Mouse (Mus musculus) MEL (cell line): ENCODE measurements around the gene Zfr. TPM values are rescaled to one million over a fixed set of nuclear protein-coding genes. Genes with fewer than 3 reads are reported as not detected.

ENCODE experiments used
- DNase-seq: peaks from one replicate; pipeline ENCODE4 v3.0.0; 2011; ENCODE audit warnings: low read depth, low spot score
- H3K27ac ChIP-seq: 2 replicates; pipeline ENCODE4 v1.5.1; 2012; ENCODE audit warnings: low read depth, mild to moderate bottlenecking, control low read depth, low read length, moderate library complexity; ENCODE audit not compliant: control insufficient read depth
- H3K27me3 ChIP-seq, 2 experiments: fragments of 150-350 bp in 1 of 2; sonication (generic) in 1 of 2; 2 replicates each; pipeline ENCODE4 v1.6.1; 2012; ENCODE audit warnings: low read length in 2 of 2, mild to moderate bottlenecking in 2 of 2, improper control_type of control experiment in 1 of 2, moderate library complexity in 1 of 2; ENCODE audit not compliant: insufficient read depth in 2 of 2, control insufficient read depth in 1 of 2
- H3K36me3 ChIP-seq, 2 experiments: 2 replicates each; pipeline ENCODE4 v1.6.1; 2012 to 2014; ENCODE audit warnings: low read length in 2 of 2, improper control_type of control experiment in 1 of 2, inconsistent platforms in 1 of 2, mild to moderate bottlenecking in 1 of 2; ENCODE audit not compliant: insufficient read depth in 2 of 2, control insufficient read depth in 1 of 2
- H3K4me1 ChIP-seq, 2 experiments: fragments of 150-350 bp in 1 of 2; sonication (generic) in 1 of 2; 2 replicates each; pipeline ENCODE4 v1.6.1; 2012; ENCODE audit warnings: low read length in 2 of 2, improper control_type of control experiment in 1 of 2, mild to moderate bottlenecking in 1 of 2; ENCODE audit not compliant: insufficient read depth in 2 of 2, control insufficient read depth in 1 of 2
- H3K4me3 ChIP-seq, 2 experiments: fragments of 150-350 bp in 1 of 2; sonication (generic) in 1 of 2; 2 replicates each; pipeline ENCODE4 v1.5.1; 2012; ENCODE audit warnings: low read depth in 2 of 2, low read length in 2 of 2, mild to moderate bottlenecking in 2 of 2, moderate library complexity in 2 of 2, control low read depth in 1 of 2, improper control_type of control experiment in 1 of 2; ENCODE audit not compliant: control insufficient read depth in 1 of 2, insufficient read depth in 1 of 2
- H3K79me2 ChIP-seq: 2 replicates; pipeline ENCODE4 v1.6.1; 2012; ENCODE audit warnings: mild to moderate bottlenecking, low read length, moderate library complexity; ENCODE audit not compliant: control insufficient read depth, poor library complexity, insufficient read depth
- H3K9ac ChIP-seq: 2 replicates; pipeline ENCODE4 v1.6.1; 2012; ENCODE audit warnings: low read depth, mild to moderate bottlenecking, control low read depth, low read length, moderate library complexity; ENCODE audit not compliant: control insufficient read depth, poor library complexity, severe bottlenecking
- H3K9me3 ChIP-seq: fragments of 150-350 bp; sonication (generic); replicated peaks from 2 replicates; pipeline ENCODE4 v1.6.1; 2012; ENCODE audit warnings: mild to moderate bottlenecking, low read length, improper control_type of control experiment, moderate library complexity; ENCODE audit not compliant: insufficient read depth
- ELF1 ChIP-seq: IDR thresholded peaks from 2 replicates; pipeline ENCODE4 v1.6.1; 2014; ENCODE audit warnings: low read depth, mild to moderate bottlenecking, inconsistent platforms, low read length, improper control_type of control experiment, moderate library complexity
- ETS1 ChIP-seq: IDR thresholded peaks from 2 replicates; pipeline ENCODE4 v1.6.1; 2012; ENCODE audit warnings: low read depth, mild to moderate bottlenecking, inconsistent platforms, low read length, improper control_type of control experiment, moderate library complexity
- GABPA ChIP-seq: IDR thresholded peaks from 2 replicates; pipeline ENCODE4 v1.6.1; 2012; ENCODE audit warnings: low read depth, mild to moderate bottlenecking, inconsistent platforms, low read length, improper control_type of control experiment, moderate library complexity
- HCFC1 ChIP-seq: IDR thresholded peaks from 2 replicates; pipeline ENCODE4 v1.6.1; 2012; ENCODE audit warnings: low read depth, mild to moderate bottlenecking, inconsistent platforms, low read length, improper control_type of control experiment, moderate library complexity
- KAT2A ChIP-seq: conservative IDR thresholded peaks from 2 replicates; pipeline ENCODE4 v1.6.1; 2012; ENCODE audit warnings: low read depth, low read length, improper control_type of control experiment, inconsistent platforms
- MAX ChIP-seq: IDR thresholded peaks from 2 replicates; pipeline ENCODE4 v1.6.1; 2011; ENCODE audit warnings: low read length, improper control_type of control experiment
- MXI1 ChIP-seq: IDR thresholded peaks from 2 replicates; pipeline ENCODE4 v1.6.1; 2011; ENCODE audit warnings: mild to moderate bottlenecking, low read depth, low read length, improper control_type of control experiment
- MYB ChIP-seq: IDR thresholded peaks from 2 replicates; pipeline ENCODE4 v1.6.1; 2011; ENCODE audit warnings: mild to moderate bottlenecking, low read depth, low read length, improper control_type of control experiment
- NRF1 ChIP-seq: IDR thresholded peaks from 2 replicates; pipeline ENCODE4 v1.6.1; 2014; ENCODE audit warnings: low read depth, mild to moderate bottlenecking, inconsistent platforms, low read length, improper control_type of control experiment, moderate library complexity; ENCODE audit not compliant: poor library complexity, insufficient read depth, severe bottlenecking
- POLR2A ChIP-seq, 2 experiments: IDR thresholded peaks; 2 replicates each; pipeline ENCODE4 v1.6.1; 2011 to 2012; ENCODE audit warnings: low read length in 2 of 2, mild to moderate bottlenecking in 2 of 2, control low read depth in 1 of 2, improper control_type of control experiment in 1 of 2, low read depth in 1 of 2, moderate library complexity in 1 of 2; ENCODE audit not compliant: control insufficient read depth in 1 of 2, insufficient read depth in 1 of 2, poor library complexity in 1 of 2
- POLR2AphosphoS5 ChIP-seq: IDR thresholded peaks from 2 replicates; pipeline ENCODE4 v1.6.1; 2012; ENCODE audit warnings: low read depth, borderline replicate concordance, mild to moderate bottlenecking, inconsistent platforms, low read length, moderate library complexity, mixed read lengths
- RAD21 ChIP-seq: IDR thresholded peaks from 2 replicates; pipeline ENCODE4 v1.6.1; 2011; ENCODE audit warnings: mild to moderate bottlenecking, low read depth, low read length, improper control_type of control experiment
- RCOR1 ChIP-seq: IDR thresholded peaks from 2 replicates; pipeline ENCODE4 v1.6.1; 2012; ENCODE audit warnings: low read depth, mild to moderate bottlenecking, inconsistent platforms, low read length, improper control_type of control experiment
- SIN3A ChIP-seq: IDR thresholded peaks from 2 replicates; pipeline ENCODE4 v1.6.1; 2012; ENCODE audit warnings: low read length, improper control_type of control experiment, inconsistent platforms
- SMC3 ChIP-seq: IDR thresholded peaks from 2 replicates; pipeline ENCODE4 v1.6.1; 2011; ENCODE audit warnings: low read depth, low read length, improper control_type of control experiment
- TAL1 ChIP-seq: IDR thresholded peaks from 2 replicates; pipeline ENCODE4 v1.6.1; 2012; ENCODE audit warnings: mild to moderate bottlenecking, inconsistent platforms, low read length, moderate library complexity, mixed read lengths
- TBP ChIP-seq: IDR thresholded peaks from 2 replicates; pipeline ENCODE4 v1.8.0; 2011; ENCODE audit warnings: low read depth, low read length, improper control_type of control experiment
- TCF12 ChIP-seq: IDR thresholded peaks from 2 replicates; pipeline ENCODE4 v1.6.1; 2014; ENCODE audit warnings: low read depth, mild to moderate bottlenecking, inconsistent platforms, low read length, improper control_type of control experiment, moderate library complexity
- USF1 ChIP-seq: IDR thresholded peaks from 2 replicates; pipeline ENCODE4 v1.6.1; 2014; ENCODE audit warnings: low read depth, mild to moderate bottlenecking, inconsistent platforms, low read length, improper control_type of control experiment, moderate library complexity
- USF2 ChIP-seq, 2 experiments: IDR thresholded peaks; 2 replicates each; pipeline ENCODE4 v1.6.1; 2011 to 2012; ENCODE audit warnings: improper control_type of control experiment in 2 of 2, low read length in 2 of 2, borderline replicate concordance in 1 of 2, inconsistent platforms in 1 of 2, low read depth in 1 of 2, mild to moderate bottlenecking in 1 of 2; ENCODE audit not compliant: insufficient read depth in 1 of 2
- ZNF384 ChIP-seq: IDR thresholded peaks from 2 replicates; pipeline ENCODE4 v1.6.1; 2012; ENCODE audit warnings: low read depth, mild to moderate bottlenecking, inconsistent platforms, low read length, improper control_type of control experiment
- polyA plus RNA-seq, 2 experiments: library from polyadenylated mRNA; stranded (reverse) in 1 of 2; unstranded in 1 of 2; fragments of >175 nt in 1 of 2; fragments of >200 nt in 1 of 2; gene quantifications; 2 replicates each; pipeline versions ENCODE4 v1.2.1 to v1.2.4; 2012; ENCODE audit warnings: low replicate concordance in 2 of 2, low read depth in 1 of 2; ENCODE audit not compliant: insufficient read length in 2 of 2, insufficient read depth in 1 of 2, missing spikeins in 1 of 2
- total RNA-seq: library from RNA; depleted of rRNA; stranded (reverse); fragments of 300-350 nt; gene quantifications from 2 replicates; pipeline ENCODE4 v1.2.3, GENCODE M21; 2012

Zfr gene
- total and polyA plus RNA-seq, 3 experiments: 54.4 to 199 (median 108) TPM

DNA sequence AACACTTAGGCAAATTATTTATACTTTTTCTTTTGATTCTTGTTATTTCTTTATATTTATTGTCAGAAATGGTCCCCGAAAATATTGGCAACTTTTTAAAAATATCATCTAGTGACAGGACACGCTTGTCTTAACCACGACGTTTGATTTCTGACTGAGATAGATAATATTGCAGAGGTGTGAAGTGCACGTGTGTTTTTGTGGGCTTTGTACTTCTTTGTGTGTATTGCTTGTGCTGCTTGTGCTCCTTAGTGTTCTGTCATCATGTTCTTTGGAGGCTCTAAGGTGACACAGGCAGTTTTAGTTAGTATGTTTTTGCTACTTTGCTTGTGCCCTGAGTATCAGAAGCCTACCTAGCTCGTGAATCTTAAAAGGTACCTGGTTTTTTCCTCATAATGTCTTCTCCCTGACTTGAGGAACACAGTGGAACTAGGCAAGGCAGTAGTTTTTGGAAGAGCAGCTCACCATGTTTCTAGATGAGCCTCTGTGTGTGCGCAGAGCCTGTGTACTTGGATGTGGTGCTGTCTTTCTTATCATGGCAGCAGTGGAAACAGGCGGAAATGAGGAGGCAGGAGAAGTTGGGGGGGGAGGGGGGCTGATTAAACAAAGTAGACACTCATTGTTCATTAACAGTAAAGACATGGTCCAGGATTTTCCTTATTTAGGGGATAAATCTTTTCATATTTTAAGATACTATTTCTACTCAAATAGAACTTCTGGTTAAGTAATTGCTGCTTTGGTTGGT is 23.5 kb downstream of the Zfr start (continued):
- TF ChIP-seq NRF1: no peak
- peak; percentile 29; the same call in 1 of the 2 replicates for TF ChIP-seq ETS1
- TF ChIP-seq TBP: no peak
- TF ChIP-seq SMC3: no peak
- no peak for TF ChIP-seq USF2 (IDR thresholded peaks at IDR 0.05; ENCODE audit: borderline replicate concordance in 1 of 2, insufficient read depth in 1 of 2, low read depth in 1 of 2, low read length in 2 of 2)
- 0 out of 2 replicates have a peak, but pooled peaks have one; percentile 37 for TF ChIP-seq SIN3A
- TF ChIP-seq MXI1: no peak

DNA sequence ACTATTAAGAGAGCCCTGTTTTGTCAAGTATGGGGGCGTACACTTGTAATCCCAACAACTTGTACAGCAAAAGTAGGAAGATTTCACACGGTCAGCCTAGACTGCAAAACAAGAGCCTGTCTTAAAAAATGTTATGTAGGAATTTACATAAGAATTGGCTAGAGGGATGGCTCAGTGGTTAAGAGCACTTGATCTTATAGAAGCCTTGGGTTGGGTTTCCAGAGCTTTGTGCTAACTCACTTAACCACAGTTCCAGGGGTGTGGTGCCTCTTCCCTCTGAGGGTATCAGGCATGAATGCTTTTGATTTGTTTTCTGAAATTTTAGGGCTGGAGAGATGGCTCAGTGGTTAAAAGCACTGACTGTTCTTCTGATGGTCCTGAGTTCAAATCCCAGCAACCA is 29.8 kb downstream of the Zfr start:
- TF ChIP-seq GABPA (no peak), MXI1 (no peak), SIN3A (no peak), KAT2A (no peak), MAX (no peak), NRF1 (no peak)
- Histone ChIP-seq H3K36me3 (peaks cover 4 to 90% of the 10 kb centered on the region in 2 experiments), H3K27me3 (no peaks in the 10 kb centered on the region), H3K79me2 (peaks cover 5% of the 10 kb centered on the region), H3K4me3 (no peak overlapping the region), H3K27ac (no peak overlapping the region), H3K4me1 (no peaks in the 10 kb centered on the region), H3K9me3 (no peaks in the 10 kb centered on the region), H3K9ac (no peak overlapping the region)
- DNase-seq: no peak

DNA sequence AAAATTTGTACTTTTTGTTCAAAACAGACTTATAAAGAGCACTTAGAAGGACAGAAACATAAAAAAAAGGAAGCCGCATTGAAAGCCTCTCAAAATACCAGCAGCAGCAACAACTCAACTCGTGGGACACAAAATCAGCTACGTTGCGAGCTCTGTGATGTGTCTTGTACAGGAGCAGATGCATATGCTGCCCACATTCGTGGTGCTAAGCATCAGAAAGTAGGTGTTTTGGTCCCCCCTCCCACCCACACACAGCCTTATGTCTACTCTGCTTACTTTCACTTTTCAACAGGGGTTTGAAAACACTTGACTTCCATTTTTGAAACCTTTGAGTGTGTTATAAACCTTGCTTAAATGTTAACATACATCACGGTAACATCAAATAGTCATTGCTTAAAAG is 31.9 kb downstream of the Zfr start:
- Histone ChIP-seq H3K27ac (no peak overlapping the region), H3K9me3 (no peaks in the 10 kb centered on the region), H3K79me2 (no peaks in the 10 kb centered on the region), H3K4me1 (no peaks in the 10 kb centered on the region; a peak in 1 of 4 replicates), H3K36me3 (peaks cover 2 to 90% of the 10 kb centered on the region in 2 experiments), H3K27me3 (no peaks in the 10 kb centered on the region), H3K4me3 (no peak overlapping the region), H3K9ac (no peak overlapping the region)
- no peak for DNase-seq
- no peak for TF ChIP-seq TAL1
- TF ChIP-seq RAD21: no peak

DNA sequence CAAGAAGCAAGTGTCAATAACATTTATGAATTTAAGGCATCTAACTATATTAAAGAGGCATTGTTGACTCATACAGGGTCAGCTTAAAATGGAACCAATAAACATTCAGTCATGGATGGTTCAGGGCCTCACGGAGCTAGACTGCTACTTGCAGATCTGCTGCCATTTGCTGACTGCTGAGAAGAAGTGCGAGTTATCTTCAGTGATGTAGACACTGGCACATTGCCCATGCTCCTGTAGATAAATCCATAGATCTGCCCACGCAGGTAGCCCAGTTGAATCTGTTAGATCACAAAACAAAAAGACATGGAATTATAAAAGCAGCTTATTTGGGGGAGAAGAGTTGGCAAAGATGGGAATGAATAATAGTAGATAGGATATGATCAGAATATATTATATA is 36.1 kb downstream of the Zfr start:
- H3K79me2 ChIP-seq: no peaks in the 10 kb centered on the region
- H3K27ac ChIP-seq: no peak overlapping the region
- H3K27me3 ChIP-seq: no peaks in the 10 kb centered on the region
- TF ChIP-seq POLR2A (IDR thresholded peaks at IDR 0.05; ENCODE audit: control insufficient read depth in 1 of 2, insufficient read depth in 1 of 2, low read depth in 1 of 2, low read length in 2 of 2, poor library complexity in 1 of 2) (no peak), RCOR1 (no peak), USF2 (IDR thresholded peaks at IDR 0.05; ENCODE audit: borderline replicate concordance in 1 of 2, insufficient read depth in 1 of 2, low read depth in 1 of 2, low read length in 2 of 2) (no peak), MAX (no peak), ELF1 (no peak), MYB (no peak), TCF12 (no peak), USF1 (no peak), HCFC1 (no peak), POLR2AphosphoS5 (no peak), TBP (no peak), ZNF384 (no peak)
- DNase-seq: no peak
- no peaks in the 10 kb centered on the region for H3K9me3 ChIP-seq
- no peak overlapping the region for H3K9ac ChIP-seq
- H3K4me1 ChIP-seq: no peaks in the 10 kb centered on the region; a peak in 1 of 4 replicates
- H3K4me3 ChIP-seq: no peak overlapping the region
- peaks cover 0 to 94% of the 10 kb centered on the region in 2 experiments; a peak in 3 of 4 replicates for H3K36me3 ChIP-seq
